Mouse (Mus musculus): ENCODE results near the gene Nudcd3. TPM values are rescaled to one million over a fixed set of nuclear protein-coding genes. Genes with fewer than 3 reads are reported as not detected.

Gene Nudcd3
- polyA plus RNA-seq, 1 experiment from 2014 or later = 28.9 TPM

DNA sequence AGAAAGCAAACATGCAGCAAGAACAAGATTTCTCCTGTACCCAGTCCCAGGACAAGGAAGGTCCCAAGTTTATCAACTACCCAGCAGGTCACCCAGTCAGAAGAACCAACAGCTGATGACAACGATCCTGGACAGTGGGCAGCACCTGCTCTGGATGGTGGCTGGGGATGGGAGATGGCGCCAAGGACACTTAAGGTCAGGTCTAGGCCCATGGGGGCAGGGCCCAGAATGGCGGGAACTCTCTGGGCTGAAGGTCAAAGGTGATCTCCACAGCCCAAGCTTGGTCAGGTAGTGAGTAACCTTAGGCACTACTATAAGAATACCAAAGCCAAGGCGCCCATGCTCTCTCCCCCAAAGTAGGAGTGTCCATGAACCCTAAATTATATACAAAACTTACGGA lies 138.3 kb downstream of the Nudcd3 start:
- H3K27ac ChIP-seq = no peak overlapping the region
- WGBS = 78% methylated on average over 5 of the region's 5 CpGs
- no peaks in the 10 kb centered on the region for H3K36me3 ChIP-seq
- H3K9me3 ChIP-seq (replicated peaks) = no peaks in the 10 kb centered on the region
- H3K4me2 ChIP-seq = no peak overlapping the region
- H3K27me3 ChIP-seq = peaks cover 55% of the 10 kb centered on the region
- peaks cover 22% of the 10 kb centered on the region for H3K4me1 ChIP-seq (replicated peaks)
- H3K4me3 ChIP-seq = no peak overlapping the region
- no peak for ATAC-seq (replicated peaks; ENCODE audit: insufficient number of reproducible peaks, insufficient read depth, low FRiP score, low read depth)
- H3K9ac ChIP-seq = no peak overlapping the region

DNA sequence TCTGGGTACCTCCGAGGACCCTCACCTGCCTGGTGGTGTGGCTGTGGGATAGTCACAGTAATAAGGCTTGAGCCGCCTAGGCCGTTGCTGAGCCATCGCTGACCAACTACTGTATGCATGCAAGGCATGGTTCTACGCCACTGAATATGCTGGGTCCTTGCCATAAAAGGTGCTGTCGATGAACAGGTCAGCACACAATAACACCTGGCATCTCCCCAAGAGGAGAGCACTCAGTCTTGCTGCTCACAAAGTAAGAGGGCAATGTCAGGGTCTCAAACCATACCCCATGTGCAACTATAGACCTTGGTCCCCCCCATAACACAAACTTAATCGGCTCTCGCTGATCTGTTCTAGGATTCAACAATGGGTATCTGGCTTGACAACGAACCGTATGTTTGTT lies 141.1 kb downstream of the Nudcd3 start:
- peaks cover 27% of the 10 kb centered on the region for H3K27me3 ChIP-seq
- no peak for ATAC-seq (replicated peaks; ENCODE audit: insufficient number of reproducible peaks, insufficient read depth, low FRiP score, low read depth)
- 89% methylated on average over 10 of the region's 10 CpGs for WGBS

More for the DNA sequence above, 141.1 kb downstream of the Nudcd3 start:
- Histone ChIP-seq H3K36me3 (no peaks in the 10 kb centered on the region), H3K9me3 (replicated peaks) (no peaks in the 10 kb centered on the region), H3K4me1 (replicated peaks) (peaks cover 4% of the 10 kb centered on the region), H3K4me2 (no peak overlapping the region), H3K27ac (no peak overlapping the region), H3K4me3 (no peak overlapping the region), H3K9ac (no peak overlapping the region)

Other genes with a start within 250 kb of the Nudcd3 start
- gene Ykt6, start 244.7 kb downstream of the Nudcd3 start, polyA plus RNA-seq (2015; fragmentation: Nextera tagmentation; extraction: Ambion mirVana) = 33.6 and 42.2 TPM in 2 replicates
- 2.8 and 3.5 TPM in 2 replicates for gene Camk2b, start 134.1 kb downstream of the Nudcd3 start, polyA plus RNA-seq (2015; fragmentation: Nextera tagmentation; extraction: Ambion mirVana)
- gene A730071L15Rik, start 386 bp downstream of the Nudcd3 start, polyA plus RNA-seq (2015; fragmentation: Nextera tagmentation; extraction: Ambion mirVana) = 0.34 and 0.55 TPM in 2 replicates
- not detected in 2 replicates for gene Npc1l1, start 29.7 kb upstream of the Nudcd3 start, polyA plus RNA-seq (2015; fragmentation: Nextera tagmentation; extraction: Ambion mirVana)
- 45.8 and 60.3 TPM in 2 replicates for gene Ddx56, start 67.4 kb upstream of the Nudcd3 start, polyA plus RNA-seq (2015; fragmentation: Nextera tagmentation; extraction: Ambion mirVana)
- 76.0 and 84.3 TPM in 2 replicates for gene Tmed4, start 74.5 kb upstream of the Nudcd3 start, polyA plus RNA-seq (2015; fragmentation: Nextera tagmentation; extraction: Ambion mirVana)
- gene Ogdh, start 91.2 kb upstream of the Nudcd3 start, polyA plus RNA-seq (2015; fragmentation: Nextera tagmentation; extraction: Ambion mirVana) = 264 and 278 TPM in 2 replicates
- 6.6 and 8.2 TPM in 2 replicates for gene Zmiz2, start 188.7 kb upstream of the Nudcd3 start, polyA plus RNA-seq (2015; fragmentation: Nextera tagmentation; extraction: Ambion mirVana)
- gene Ppia, start 215.0 kb upstream of the Nudcd3 start, polyA plus RNA-seq (2015; fragmentation: Nextera tagmentation; extraction: Ambion mirVana) = 3,680 and 4,098 TPM in 2 replicates
- 318 and 327 TPM in 2 replicates for gene H2afv, start 244.0 kb upstream of the Nudcd3 start, polyA plus RNA-seq (2015; fragmentation: Nextera tagmentation; extraction: Ambion mirVana)